Mouse (Mus musculus): ENCODE results near the gene Ntn1.

DNA sequence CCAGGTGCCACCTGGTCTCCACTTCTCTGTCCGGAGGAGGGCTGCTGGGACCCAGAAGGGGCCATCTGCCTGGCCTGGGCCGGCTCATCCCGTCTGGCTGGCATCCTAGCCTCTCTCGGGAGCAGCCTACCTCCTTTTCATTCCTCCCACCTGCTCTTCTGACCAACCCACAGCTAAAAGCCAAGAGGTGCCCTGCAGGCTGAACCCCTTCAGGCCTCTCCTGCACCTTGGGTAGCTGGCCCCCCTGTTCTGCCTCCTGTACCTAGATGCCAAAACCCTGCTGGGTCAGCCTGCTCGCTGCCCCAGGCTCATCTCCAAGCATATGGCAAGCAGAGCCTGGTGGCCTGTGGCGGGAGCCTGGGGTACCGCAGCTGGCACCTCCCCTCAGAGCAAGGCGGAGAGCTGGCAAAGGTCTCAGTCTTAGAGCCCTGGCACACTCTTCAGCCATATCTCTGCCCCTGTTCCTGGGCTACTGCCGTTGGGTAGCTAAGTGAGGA is 167.1 kb downstream of the Ntn1 start:
- no peak for TF ChIP-seq POLR2A (IDR thresholded peaks at IDR 0.05; ENCODE audit: low read depth, low read length)
- TF ChIP-seq CTCF (conservative IDR thresholded peaks at IDR 0.05; ENCODE audit: insufficient read depth, insufficient read length, low read depth, low read length) = no peak

Data from kidney, adult 2 months (tissue).